Mouse (Mus musculus) neural tube, embryonic 13.5 days (tissue): Measurements from ENCODE around the gene Rhbdf1. TPM values are rescaled to one million over a fixed set of nuclear protein-coding genes. Genes with fewer than 3 reads are reported as not detected.
A peak's percentile ranks its signal among the peaks of the same experiment; 100 is the strongest.
"Not testable (repeated sequence)": the region's sequence is repeated elsewhere in the genome, so short reads cannot be mapped to it uniquely, and the experiment has no call there.

Source experiments
- ATAC-seq: fragments of 200-750 bp; cut with Nextera tagmentation; 2 replicates; pipeline ENCODE4 v1.8.0; 2017; ENCODE audit warnings: low read depth, mild to moderate bottlenecking, moderate TSS enrichment, moderate library complexity
- H3K27ac ChIP-seq: fragments of 300-500 bp; sonication (generic); replicated peaks from 2 replicates; pipeline ENCODE4 v1.5.1; 2015; ENCODE audit warnings: moderate library complexity, mild to moderate bottlenecking, inconsistent platforms
- H3K27me3 ChIP-seq: fragments of 300-500 bp; sonication (generic); 2 replicates; pipeline ENCODE4 v1.6.1; 2015; ENCODE audit warnings: mild to moderate bottlenecking, inconsistent platforms
- H3K36me3 ChIP-seq: fragments of 300-500 bp; sonication (generic); 2 replicates; pipeline ENCODE4 v1.6.1; 2015; ENCODE audit warnings: mild to moderate bottlenecking, inconsistent platforms
- H3K4me1 ChIP-seq: fragments of 300-500 bp; sonication (generic); replicated peaks from 2 replicates; pipeline ENCODE4 v1.6.1; 2015; ENCODE audit warnings: inconsistent platforms
- H3K4me2 ChIP-seq: fragments of 300-500 bp; sonication (generic); 2 replicates; pipeline ENCODE4 v1.6.1; 2015; ENCODE audit warnings: inconsistent platforms, mild to moderate bottlenecking, moderate library complexity
- H3K4me3 ChIP-seq: fragments of 300-500 bp; sonication (generic); 2 replicates; pipeline ENCODE4 v1.5.1; 2015; ENCODE audit warnings: mild to moderate bottlenecking, inconsistent platforms
- H3K9ac ChIP-seq: fragments of 300-500 bp; sonication (generic); 2 replicates; pipeline ENCODE4 v1.6.1; 2015; ENCODE audit warnings: moderate library complexity, mild to moderate bottlenecking, inconsistent platforms
- H3K9me3 ChIP-seq: fragments of 300-500 bp; sonication (generic); 2 replicates; pipeline ENCODE4 v1.6.1; 2016; ENCODE audit warnings: inconsistent platforms
- WGBS: fragments of 180-500 bp; shearing (Covaris S2); methylation state at CpG from one replicate; pipeline ENCODE4 v1.1.7; 2015; 5-methylcytosine and 5-hydroxymethylcytosine counted together
- polyA plus RNA-seq: library from polyadenylated mRNA; unstranded; fragments of >200 nt; fragmentation: Nextera tagmentation; extraction: Ambion mirVana; gene quantifications from 2 replicates; pipeline ENCODE4 v1.2.1, GENCODE M21; 2015

Gene Rhbdf1
- polyA plus RNA-seq, 1 experiment from 2014 or later: 30.4 TPM

- no peak overlapping the region for H3K9ac ChIP-seq
- H3K9me3 ChIP-seq: no peaks in the 10 kb centered on the region
- peaks cover 12% of the 10 kb centered on the region for H3K27me3 ChIP-seq
- peak; percentile 27; the same call in 1 of the 2 replicates for ATAC-seq
- H3K4me2 ChIP-seq: no peak overlapping the region
- no peak overlapping the region for H3K4me3 ChIP-seq
- 21% methylated on average over 8 of the region's 8 CpGs for WGBS
- H3K4me1 ChIP-seq: peaks cover 48% of the 10 kb centered on the region
- peaks cover 17% of the 10 kb centered on the region; the same call in 1 of the 2 replicates for H3K36me3 ChIP-seq
- H3K27ac ChIP-seq: no peak overlapping the region
These were observed 5.2 kb downstream of the Rhbdf1 start for GRCm38 (mm10) chr11:32216851-32217250.

GRCm38 (mm10) chr11:32215372-32216162, 6.5 kb downstream of the Rhbdf1 start:
- 94% methylated on average over 18 of the region's 18 CpGs for WGBS
- Histone ChIP-seq H3K36me3 (peaks cover 28% of the 10 kb centered on the region), H3K9ac (no peak overlapping the region), H3K4me1 (peaks cover 37% of the 10 kb centered on the region), H3K4me2 (no peak overlapping the region), H3K27me3 (peaks cover 2% of the 10 kb centered on the region), H3K4me3 (no peak overlapping the region), H3K9me3 (no peaks in the 10 kb centered on the region), H3K27ac (no peak overlapping the region)
- no peak for ATAC-seq

GRCm38 (mm10) chr11:32210623-32211022, 11.5 kb downstream of the Rhbdf1 start:
- peaks cover 9% of the 10 kb centered on the region for H3K4me1 ChIP-seq
- H3K4me2 ChIP-seq: no peak overlapping the region
- H3K36me3 ChIP-seq: peaks cover 60% of the 10 kb centered on the region
- no peak overlapping the region for H3K4me3 ChIP-seq
- H3K9me3 ChIP-seq: no peaks in the 10 kb centered on the region
- H3K9ac ChIP-seq: no peak overlapping the region
- ATAC-seq: no peak
- 90% methylated on average over 9 of the region's 9 CpGs for WGBS
- no peak overlapping the region for H3K27ac ChIP-seq
- H3K27me3 ChIP-seq: no peaks in the 10 kb centered on the region

GRCm38 (mm10) chr11:32205058-32205873, 16.8 kb downstream of the Rhbdf1 start, which contains the start of gene Snrnp25:
Gene Snrnp25, plus strand, starts transcription at chr11:32205415.
- H3K36me3 ChIP-seq: peaks cover 29% of the 10 kb centered on the region
- H3K27me3 ChIP-seq: no peaks in the 10 kb centered on the region
- no peaks in the 10 kb centered on the region for H3K9me3 ChIP-seq
- peaks cover 17% of the 10 kb centered on the region for H3K4me1 ChIP-seq
- peak within 1 kb of the TSS; percentile 60 for H3K4me3 ChIP-seq
- ATAC-seq: peak; percentile 100
- 0 out of 2 replicates have a peak within 1 kb of the TSS, but pooled peaks have one; percentile 20 for H3K27ac ChIP-seq
- WGBS: under 1% methylated on average over 52 of the region's 52 CpGs
- peak within 1 kb of the TSS; percentile 76 for H3K9ac ChIP-seq
- H3K4me2 ChIP-seq: peak within 1 kb of the TSS; percentile 83

- WGBS: 82% methylated on average over 11 of the region's 11 CpGs
- H3K9ac ChIP-seq: no peak overlapping the region
- H3K4me1 ChIP-seq: peaks cover 17% of the 10 kb centered on the region
- H3K27ac ChIP-seq: no peak overlapping the region
- no peaks in the 10 kb centered on the region for H3K27me3 ChIP-seq
- H3K4me3 ChIP-seq: no peak overlapping the region
- no peaks in the 10 kb centered on the region for H3K36me3 ChIP-seq
- no peak overlapping the region for H3K4me2 ChIP-seq
- ATAC-seq: no peak
- H3K9me3 ChIP-seq: no peaks in the 10 kb centered on the region
These were observed 20.0 kb downstream of the Rhbdf1 start for GRCm38 (mm10) chr11:32201922-32202685.

GRCm38 (mm10) chr11:32200992-32201391, 21.1 kb downstream of the Rhbdf1 start:
- not testable (repeated sequence) for H3K27me3 ChIP-seq, H3K27ac ChIP-seq, H3K9me3 ChIP-seq, H3K4me3 ChIP-seq, H3K9ac ChIP-seq, H3K4me2 ChIP-seq, ATAC-seq, H3K36me3 ChIP-seq
- WGBS: 64% methylated on average over 1 of the region's 1 CpGs
- peaks cover 12% of the 10 kb centered on the region for H3K4me1 ChIP-seq

GRCm38 (mm10) chr11:32200075-32200601, 22.0 kb downstream of the Rhbdf1 start, which contains the start of gene Il9r:
Gene Il9r, minus strand, starts transcription at chr11:32200279.
- Histone ChIP-seq H3K27me3 (no peaks in the 10 kb centered on the region), H3K36me3 (no peaks in the 10 kb centered on the region), H3K4me3 (no peak within 1 kb of the TSS), H3K4me1 (peaks cover 7% of the 10 kb centered on the region), H3K9ac (0 out of 2 replicates have a peak within 1 kb of the TSS, but pooled peaks have one; percentile 26), H3K4me2 (no peak within 1 kb of the TSS), H3K27ac (no peak within 1 kb of the TSS), H3K9me3 (no peaks in the 10 kb centered on the region)
- no peak for ATAC-seq
- WGBS: 77% methylated on average over 10 of the region's 10 CpGs

GRCm38 (mm10) chr11:32199230-32199629, 22.9 kb downstream of the Rhbdf1 start:
- WGBS: 51% methylated on average over 6 of the region's 6 CpGs
- H3K4me1 ChIP-seq: no peaks in the 10 kb centered on the region
- H3K27ac ChIP-seq: no peak overlapping the region
- no peak overlapping the region for H3K4me2 ChIP-seq
- H3K4me3 ChIP-seq: no peak overlapping the region
- no peaks in the 10 kb centered on the region for H3K27me3 ChIP-seq
- no peak; the same call in 1 of the 2 replicates for ATAC-seq
- no peaks in the 10 kb centered on the region for H3K36me3 ChIP-seq
- no peaks in the 10 kb centered on the region for H3K9me3 ChIP-seq
- 0 out of 2 replicates have a peak overlapping the region, but pooled peaks have one; percentile 26 for H3K9ac ChIP-seq

- Histone ChIP-seq H3K9me3 (no peaks in the 10 kb centered on the region), H3K36me3 (no peaks in the 10 kb centered on the region), H3K4me3 (no peak overlapping the region), H3K4me1 (no peaks in the 10 kb centered on the region), H3K27ac (no peak overlapping the region), H3K9ac (no peak overlapping the region), H3K27me3 (no peaks in the 10 kb centered on the region), H3K4me2 (no peak overlapping the region)
- WGBS: 78% methylated on average over 14 of the region's 14 CpGs
- ATAC-seq: no peak
These were observed 23.7 kb downstream of the Rhbdf1 start for GRCm38 (mm10) chr11:32198256-32198955.

GRCm38 (mm10) chr11:32197766-32198165, 24.3 kb downstream of the Rhbdf1 start:
- H3K9ac ChIP-seq: no peak overlapping the region
- 52% methylated on average over 3 of the region's 3 CpGs for WGBS
- no peak overlapping the region for H3K4me3 ChIP-seq
- H3K27ac ChIP-seq: no peak overlapping the region
- H3K9me3 ChIP-seq: no peaks in the 10 kb centered on the region
- H3K27me3 ChIP-seq: no peaks in the 10 kb centered on the region
- no peak overlapping the region for H3K4me2 ChIP-seq
- H3K4me1 ChIP-seq: no peaks in the 10 kb centered on the region
- no peaks in the 10 kb centered on the region for H3K36me3 ChIP-seq
- no peak for ATAC-seq

- H3K27me3 ChIP-seq: no peaks in the 10 kb centered on the region
- no peak overlapping the region for H3K4me2 ChIP-seq
- no peak overlapping the region for H3K9ac ChIP-seq
- no peak for ATAC-seq
- no peak overlapping the region for H3K27ac ChIP-seq
- H3K9me3 ChIP-seq: no peaks in the 10 kb centered on the region
- no peak overlapping the region for H3K4me3 ChIP-seq
- H3K4me1 ChIP-seq: no peaks in the 10 kb centered on the region
- H3K36me3 ChIP-seq: no peaks in the 10 kb centered on the region
- 69% methylated on average over 6 of the region's 6 CpGs for WGBS
These were observed 25.4 kb downstream of the Rhbdf1 start for GRCm38 (mm10) chr11:32196727-32197126.
